Mouse (Mus musculus) CH12.LX (cell line): Measurements from ENCODE around the gene Samd4b. TPM values are rescaled to one million over a fixed set of nuclear protein-coding genes. Genes with fewer than 3 reads are reported as not detected.

Experiments used
- DNase-seq: peaks from one replicate; pipeline ENCODE4 v3.0.0-alpha.2; 2013; ENCODE audit errors: extremely low read depth
- H3K27ac ChIP-seq: 2 replicates; pipeline ENCODE4 v1.5.1; 2012; ENCODE audit warnings: low read depth, mild to moderate bottlenecking, control low read depth, moderate library complexity; ENCODE audit not compliant: insufficient read depth
- H3K27me3 ChIP-seq: replicated peaks from 2 replicates; pipeline ENCODE3; 2012; ENCODE audit warnings: inconsistent platforms
- H3K36me3 ChIP-seq, 2 experiments: replicated peaks in 1 of 2; 2 replicates each; pipeline versions ENCODE3 to v1.6.1; 2012; ENCODE audit warnings: inconsistent platforms in 1 of 2, low read length in 1 of 2, mild to moderate bottlenecking in 1 of 2, mixed read lengths in 1 of 2, moderate library complexity in 1 of 2; ENCODE audit not compliant: control insufficient read depth in 1 of 2, insufficient read depth in 1 of 2
- H3K4me1 ChIP-seq, 2 experiments: 2 replicates each; pipeline ENCODE4 v1.6.1; 2012; ENCODE audit warnings: inconsistent platforms in 1 of 2, moderate library complexity in 1 of 2; ENCODE audit not compliant: insufficient read depth in 2 of 2, control insufficient read depth in 1 of 2
- H3K4me2 ChIP-seq: 2 replicates; pipeline ENCODE4 v1.6.1; 2012; ENCODE audit warnings: low read depth, mild to moderate bottlenecking, control low read depth; ENCODE audit not compliant: poor library complexity, insufficient read depth, severe bottlenecking
- H3K4me3 ChIP-seq, 3 experiments: fragments of 150-350 bp in 1 of 3; sonication (generic) in 1 of 3; replicated peaks in 1 of 3; 2 replicates each; pipeline versions ENCODE3 to v1.5.1; 2011 to 2012; ENCODE audit warnings: low read depth in 2 of 3, low read length in 2 of 3, mild to moderate bottlenecking in 2 of 3, moderate library complexity in 2 of 3, control low read depth in 1 of 3, improper control_type of control experiment in 1 of 3, inconsistent platforms in 1 of 3, mixed read lengths in 1 of 3; ENCODE audit not compliant: poor library complexity in 1 of 3
- H3K79me2 ChIP-seq: replicated peaks from 2 replicates; pipeline ENCODE4 v1.6.1; 2012; ENCODE audit warnings: mild to moderate bottlenecking, moderate library complexity; ENCODE audit not compliant: control insufficient read depth, poor library complexity, insufficient read depth, severe bottlenecking; ENCODE audit errors: extremely low read depth
- H3K9ac ChIP-seq: 2 replicates; pipeline ENCODE4 v1.6.1; 2012; ENCODE audit warnings: low read depth, mild to moderate bottlenecking, control low read depth, moderate library complexity; ENCODE audit not compliant: insufficient read depth
- H3K9me3 ChIP-seq: replicated peaks from 2 replicates; pipeline ENCODE3; 2012; ENCODE audit warnings: low read length, inconsistent platforms, mixed read lengths
- CHD1 ChIP-seq: IDR thresholded peaks from 2 replicates; pipeline ENCODE4 v1.6.1; 2012; ENCODE audit warnings: low read depth, low read length, improper control_type of control experiment, inconsistent platforms
- CHD2 ChIP-seq: IDR thresholded peaks from 2 replicates; pipeline ENCODE4 v1.6.1; 2011; ENCODE audit warnings: low read length, improper control_type of control experiment
- CTCF ChIP-seq, 2 experiments: IDR thresholded peaks in 1 of 2; conservative IDR thresholded peaks in 1 of 2; 2 replicates each; pipeline ENCODE4 v1.5.1; 2011 to 2012; ENCODE audit warnings: low read depth in 2 of 2, low read length in 2 of 2, improper control_type of control experiment in 1 of 2, inconsistent platforms in 1 of 2, mild to moderate bottlenecking in 1 of 2, moderate library complexity in 1 of 2
- E2F4 ChIP-seq: IDR thresholded peaks from 2 replicates; pipeline ENCODE4 v1.6.1; 2011; ENCODE audit warnings: low read depth, low read length, improper control_type of control experiment; ENCODE audit not compliant: insufficient replicate concordance
- ELF1 ChIP-seq: IDR thresholded peaks from 2 replicates; pipeline ENCODE4 v1.6.1; 2014; ENCODE audit warnings: low read depth, mild to moderate bottlenecking, inconsistent platforms, low read length, improper control_type of control experiment
- EP300 ChIP-seq: IDR thresholded peaks from 2 replicates; pipeline ENCODE4 v1.6.1; 2011; ENCODE audit warnings: low read length, improper control_type of control experiment
- ETS1 ChIP-seq: conservative IDR thresholded peaks from 2 replicates; pipeline ENCODE4 v1.6.1; 2012; ENCODE audit warnings: low read depth, mild to moderate bottlenecking, inconsistent platforms, low read length, improper control_type of control experiment, moderate library complexity
- GABPA ChIP-seq: IDR thresholded peaks from 2 replicates; pipeline ENCODE4 v1.6.1; 2012; ENCODE audit warnings: low read depth, low read length, improper control_type of control experiment, inconsistent platforms; ENCODE audit not compliant: insufficient replicate concordance
- HCFC1 ChIP-seq: IDR thresholded peaks from 2 replicates; pipeline ENCODE4 v1.6.1; 2012; ENCODE audit warnings: low read depth, mild to moderate bottlenecking, inconsistent platforms, low read length, improper control_type of control experiment
- IRF4 ChIP-seq: IDR thresholded peaks from 2 replicates; pipeline ENCODE4 v1.6.1; 2014; ENCODE audit warnings: low read depth, mild to moderate bottlenecking, inconsistent platforms, low read length, improper control_type of control experiment
- JUND ChIP-seq: conservative IDR thresholded peaks from 2 replicates; pipeline ENCODE4 v1.6.1; 2011; ENCODE audit warnings: low read depth, low read length, improper control_type of control experiment
- MAX ChIP-seq: IDR thresholded peaks from 2 replicates; pipeline ENCODE4 v1.6.1; 2011; ENCODE audit warnings: low read length, improper control_type of control experiment
- MEF2A ChIP-seq: IDR thresholded peaks from 2 replicates; pipeline ENCODE4 v1.6.1; 2014; ENCODE audit warnings: low read depth, mild to moderate bottlenecking, inconsistent platforms, low read length, improper control_type of control experiment, borderline replicate concordance
- MXI1 ChIP-seq: IDR thresholded peaks from 2 replicates; pipeline ENCODE4 v1.6.1; 2011; ENCODE audit warnings: mild to moderate bottlenecking, low read depth, low read length, improper control_type of control experiment
- MYC ChIP-seq: IDR thresholded peaks from 2 replicates; pipeline ENCODE4 v1.6.1; 2011; ENCODE audit warnings: low read depth, mild to moderate bottlenecking, improper control_type of control experiment, low read length
- NELFE ChIP-seq: IDR thresholded peaks from 2 replicates; pipeline ENCODE4 v1.6.1; 2011; ENCODE audit warnings: low read depth, low read length, improper control_type of control experiment
- NRF1 ChIP-seq: IDR thresholded peaks from 2 replicates; pipeline ENCODE4 v1.6.1; 2014; ENCODE audit warnings: low read depth, mild to moderate bottlenecking, inconsistent platforms, low read length, improper control_type of control experiment, moderate library complexity
- PAX5 ChIP-seq: IDR thresholded peaks from 2 replicates; pipeline ENCODE4 v1.6.1; 2012; ENCODE audit warnings: low read length, inconsistent platforms, mixed read lengths
- POLR2AphosphoS2 ChIP-seq: IDR thresholded peaks from 2 replicates; pipeline ENCODE4 v1.6.1; 2011; ENCODE audit warnings: low read depth, low read length, improper control_type of control experiment
- RAD21 ChIP-seq: IDR thresholded peaks from 2 replicates; pipeline ENCODE4 v1.6.1; 2011; ENCODE audit warnings: low read depth, mild to moderate bottlenecking, low read length, improper control_type of control experiment, moderate library complexity
- RCOR1 ChIP-seq: conservative IDR thresholded peaks from 2 replicates; pipeline ENCODE4 v1.6.1; 2012; ENCODE audit warnings: low read depth, mild to moderate bottlenecking, inconsistent platforms, low read length, improper control_type of control experiment
- SIN3A ChIP-seq: IDR thresholded peaks from 2 replicates; pipeline ENCODE4 v1.6.1; 2012; ENCODE audit warnings: low read length, improper control_type of control experiment, inconsistent platforms
- SMC3 ChIP-seq: IDR thresholded peaks from 2 replicates; pipeline ENCODE4 v1.6.1; 2011; ENCODE audit warnings: low read depth, low read length, improper control_type of control experiment
- TCF12 ChIP-seq: IDR thresholded peaks from 2 replicates; pipeline ENCODE4 v1.6.1; 2014; ENCODE audit warnings: low read depth, mild to moderate bottlenecking, inconsistent platforms, low read length, improper control_type of control experiment
- USF1 ChIP-seq: IDR thresholded peaks from 2 replicates; pipeline ENCODE4 v1.6.1; 2014; ENCODE audit warnings: low read depth, mild to moderate bottlenecking, inconsistent platforms, low read length, improper control_type of control experiment
- USF2 ChIP-seq: conservative IDR thresholded peaks from 2 replicates; pipeline ENCODE4 v1.6.1; 2011; ENCODE audit warnings: low read depth, low read length, improper control_type of control experiment
- ZC3H11A ChIP-seq: IDR thresholded peaks from 2 replicates; pipeline ENCODE4 v1.6.1; 2012; ENCODE audit warnings: low read depth, mild to moderate bottlenecking, inconsistent platforms, low read length, improper control_type of control experiment
- ZKSCAN1 ChIP-seq: IDR thresholded peaks from 2 replicates; pipeline ENCODE4 v1.6.1; 2012; ENCODE audit warnings: low read depth, inconsistent platforms, low read length, improper control_type of control experiment, borderline replicate concordance
- ZMIZ1 ChIP-seq: IDR thresholded peaks from 2 replicates; pipeline ENCODE4 v1.6.1; 2012; ENCODE audit warnings: low read depth, mild to moderate bottlenecking, inconsistent platforms, low read length, improper control_type of control experiment
- dilution Hi-C: fragments of 300-500 bp; cut with MboI; formaldehyde crosslinking; loops from 2 replicates; pipeline ENCODE4 v1.14.3; 2020; ENCODE audit warnings: low sequenced_read_pairs; ENCODE audit not compliant: extremely low pct_unique_long_range_greater_than_20kb, extremely low pct_ligation_motif_present
- in situ Hi-C: fragments of 300-500 bp; cut with MboI; formaldehyde crosslinking; loops from 3 replicates; pipeline ENCODE4 v1.14.3; 2019; ENCODE audit warnings: low sequenced_read_pairs, low pct_ligation_motif_present, low pct_unique_long_range_greater_than_20kb, mixed read lengths
- polyA plus RNA-seq: library from polyadenylated mRNA; unstranded; fragments of >175 nt; gene quantifications from 2 replicates; pipeline ENCODE4 v1.2.1, GENCODE M21; 2012; ENCODE audit warnings: low read depth; ENCODE audit not compliant: insufficient read length
- total RNA-seq, 2 experiments: library from RNA; depleted of rRNA; stranded (reverse); fragments of 300-350 nt in 1 of 2; fragments of >200 nt in 1 of 2; gene quantifications; 2 replicates each; pipeline ENCODE4 v1.2.3; 2012 to 2014

Gene Samd4b
- total and polyA plus RNA-seq, 3 experiments = 3.7 to 24.6 (median 10.0) TPM

DNA sequence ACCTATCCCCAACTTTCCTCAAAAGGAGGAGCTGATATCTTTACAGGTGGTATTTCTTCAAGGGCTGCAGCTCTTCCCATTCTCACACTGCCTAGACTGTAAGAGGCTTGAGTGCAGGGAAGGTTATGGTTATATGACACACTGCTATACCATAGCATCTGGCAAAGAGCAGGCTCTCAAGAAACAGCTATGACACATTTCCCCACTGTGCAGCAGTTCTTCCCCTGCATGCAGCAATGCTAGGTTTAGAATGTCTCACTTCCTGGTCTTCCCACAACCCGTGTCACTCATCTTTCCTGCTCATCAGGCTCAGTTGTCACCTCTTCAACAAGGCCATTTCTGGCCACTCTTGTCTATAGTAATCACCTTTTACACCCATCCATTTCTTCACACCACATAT lies 167.4 kb downstream of the Samd4b start:
- TF ChIP-seq MYC = no peak
- TF ChIP-seq RCOR1 = no peak
- no peak for TF ChIP-seq ZMIZ1
- TF ChIP-seq ELF1 = peak; percentile 31; the same call in 1 of the 2 replicates
- no peak for TF ChIP-seq ZKSCAN1
- in situ Hi-C loops (no loop called here), dilution Hi-C loops (no loop called here)
- Histone ChIP-seq H3K79me2 (peaks cover 23% of the 10 kb centered on the region), H3K9ac (no peak overlapping the region), H3K9me3 (no peaks in the 10 kb centered on the region), H3K4me1 (peaks cover 4 to 69% of the 10 kb centered on the region in 2 experiments; a peak in 3 of 4 replicates), H3K27ac (no peak overlapping the region), H3K4me2 (no peak overlapping the region), H3K4me3 (no peak overlapping the region), H3K36me3 (peaks cover 0 to 39% of the 10 kb centered on the region in 2 experiments), H3K27me3 (no peaks in the 10 kb centered on the region)
- DNase-seq = no peak

DNA sequence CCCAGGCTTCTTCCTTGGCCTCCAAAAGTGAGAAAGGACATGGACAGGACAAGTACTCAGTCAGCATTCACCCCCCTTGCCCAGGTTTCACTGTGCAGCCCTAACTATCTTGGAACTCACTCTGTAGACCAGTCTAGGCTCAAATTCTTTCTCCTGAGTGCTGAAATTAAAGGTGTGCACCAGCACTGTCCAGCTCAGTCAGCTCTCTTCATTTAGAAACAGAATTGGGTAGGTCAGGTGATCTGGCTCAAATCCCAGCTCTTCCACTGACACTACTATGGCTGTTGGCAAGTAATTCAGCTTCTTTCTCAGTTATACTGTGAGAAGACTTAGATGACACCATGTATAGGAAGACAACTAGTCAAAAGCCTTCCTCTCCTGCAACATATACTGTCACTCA lies 170.2 kb downstream of the Samd4b start:
- no peak overlapping the region for H3K27ac ChIP-seq

DNA sequence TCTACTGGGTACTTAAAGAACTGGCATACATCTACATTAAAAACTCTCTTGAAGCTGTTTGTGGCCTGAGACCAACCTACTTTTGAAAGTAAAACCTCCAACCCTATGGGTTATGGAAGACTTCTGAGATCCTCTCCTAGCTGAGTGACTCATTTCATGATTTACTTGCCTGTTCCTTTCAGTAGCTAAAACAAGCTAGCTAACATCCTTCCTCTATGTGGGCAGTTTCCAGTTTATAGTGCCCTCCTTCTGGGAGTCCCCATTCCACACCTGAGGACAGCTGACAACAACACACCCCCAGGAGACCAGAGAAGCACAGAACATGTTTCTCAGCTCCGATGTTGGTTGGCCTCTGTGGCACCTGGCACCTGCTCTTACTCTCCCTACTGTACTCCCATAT lies 174.9 kb downstream of the Samd4b start:
- Histone ChIP-seq H3K4me1 (peaks cover 13 to 35% of the 10 kb centered on the region in 2 experiments), H3K27ac (peak overlapping the region; percentile 66), H3K9me3 (peaks cover 1% of the 10 kb centered on the region), H3K4me2 (no peak overlapping the region), H3K4me3 (peak overlapping the region in 1 of 3 experiments; percentile 42), H3K9ac (no peak overlapping the region), H3K27me3 (no peaks in the 10 kb centered on the region), H3K36me3 (peaks cover 45 to 76% of the 10 kb centered on the region in 2 experiments), H3K79me2 (peaks cover 16% of the 10 kb centered on the region)
- DNase-seq = peak; percentile 28
- dilution Hi-C loops = no loop called here
- in situ Hi-C loops = no loop called here
- TF ChIP-seq TCF12 (peak; percentile 20; the same call in 1 of the 2 replicates), POLR2AphosphoS2 (no peak), MEF2A (peak; percentile 48; the same call in 1 of the 2 replicates), EP300 (peak; percentile 77), IRF4 (peak; percentile 86), ZC3H11A (no peak), CHD2 (0 out of 2 replicates have a peak, but pooled peaks have one; percentile 43), USF1 (no peak), NRF1 (no peak), SMC3 (no peak), ELF1 (no peak), JUND (peak; percentile 84), HCFC1 (no peak; the same call in 1 of the 2 replicates), MAX (0 out of 2 replicates have a peak, but pooled peaks have one; percentile 11), SIN3A (0 out of 2 replicates have a peak, but pooled peaks have one; percentile 72), MXI1 (0 out of 2 replicates have a peak, but pooled peaks have one; percentile 32)

More for the DNA sequence above, 170.2 kb downstream of the Samd4b start:
- in situ Hi-C loops (no loop called here), dilution Hi-C loops (no loop called here)
- Histone ChIP-seq H3K79me2 (peaks cover 22% of the 10 kb centered on the region), H3K4me3 (no peak overlapping the region)
- TF ChIP-seq PAX5 (no peak), IRF4 (no peak), CHD2 (no peak), CHD1 (no peak), MAX (no peak), RAD21 (no peak), EP300 (no peak), CTCF (conservative IDR thresholded peaks at IDR 0.05 in 1 of 2, IDR thresholded peaks at IDR 0.05 in 1 of 2; ENCODE audit: low read depth in 2 of 2, low read length in 2 of 2) (no peak), E2F4 (no peak), TCF12 (no peak), GABPA (no peak), NRF1 (no peak), USF2 (no peak), NELFE (no peak), ETS1 (no peak), SMC3 (no peak), JUND (no peak)
- TF ChIP-seq, all 38 proteins: peak for 0
- H3K9me3 ChIP-seq = no peaks in the 10 kb centered on the region
- no peaks in the 10 kb centered on the region for H3K27me3 ChIP-seq
- peaks cover 8 to 50% of the 10 kb centered on the region in 2 experiments for H3K36me3 ChIP-seq
- H3K4me2 ChIP-seq = no peak overlapping the region
- H3K4me1 ChIP-seq = peaks cover 13 to 66% of the 10 kb centered on the region in 2 experiments
- no peak for DNase-seq
- no peak overlapping the region for H3K9ac ChIP-seq
